Mouse (Mus musculus) cerebellum, postnatal 14 days (tissue): ENCODE measurements around the gene Pgap3.
A peak's percentile ranks its signal among the peaks of the same experiment; 100 is the strongest.

ENCODE experiments used
- DNase-seq, 2 experiments: peaks; one replicate each; pipeline ENCODE4 v3.0.0; 2021; ENCODE audit warnings: mixed read lengths in 2 of 2

Pgap3 gene

GRCm38 (mm10) chr11:98354445-98354844, 45.8 kb downstream of the Pgap3 start:
- DNase-seq = no peak

GRCm38 (mm10) chr11:98353651-98354211, 46.6 kb downstream of the Pgap3 start:
- DNase-seq = no peak

DNA sequence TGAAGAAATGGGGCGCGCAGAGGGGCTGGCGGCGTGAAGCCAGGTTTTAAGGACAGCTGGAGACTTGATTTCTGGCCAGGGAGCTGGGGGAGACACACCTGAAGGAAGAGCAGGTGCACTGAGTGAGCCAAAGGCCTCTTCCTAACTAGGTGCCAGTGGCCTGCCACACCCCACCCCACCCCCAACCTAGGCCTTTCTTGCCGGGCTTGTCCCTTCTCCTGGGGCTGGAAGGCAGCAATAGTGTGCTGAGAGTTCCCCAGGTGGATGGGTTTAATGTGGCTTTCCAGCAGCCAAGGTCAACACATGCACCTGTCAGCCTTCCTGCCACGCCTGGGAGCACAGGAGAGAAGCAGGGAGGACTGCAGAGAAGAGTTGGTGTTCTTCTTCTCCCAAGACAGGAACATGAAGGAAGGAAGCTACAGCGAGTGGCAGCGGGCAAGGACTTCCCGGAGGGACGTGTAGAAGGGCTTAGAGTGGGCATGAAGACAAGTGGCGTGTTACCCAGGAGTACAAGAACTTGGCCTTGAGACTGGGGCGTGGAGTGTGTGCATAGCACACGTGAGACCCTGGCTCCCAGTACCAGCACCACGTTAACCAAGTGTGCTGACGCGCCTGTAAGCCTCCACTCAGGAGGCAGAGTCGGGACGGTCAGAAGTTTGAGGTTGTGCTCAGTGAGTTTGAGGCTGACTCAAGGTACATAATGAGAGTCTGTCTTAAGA, 47.9 kb downstream of the Pgap3 start:
- no peak for DNase-seq

DNA sequence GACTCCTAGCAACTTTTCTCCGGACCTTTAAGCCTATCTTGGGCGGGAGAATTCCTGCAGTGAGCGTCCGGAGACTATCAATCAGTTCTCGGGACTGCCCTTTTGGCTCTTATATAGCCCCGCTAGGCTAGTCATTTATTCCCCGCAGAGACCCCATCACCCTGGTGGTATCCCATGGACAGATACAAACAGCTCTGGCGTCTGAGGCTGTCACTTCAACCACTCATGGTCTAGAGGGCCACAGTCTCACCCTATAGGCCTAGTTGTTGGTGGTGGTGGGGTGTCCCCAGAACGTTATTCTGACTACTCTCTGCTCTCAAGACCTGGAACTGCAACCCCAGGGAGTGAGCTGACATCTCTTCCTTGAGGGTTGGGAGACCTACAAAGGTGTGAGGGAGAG, 51.0 kb downstream of the Pgap3 start:
- DNase-seq = peak in 1 of 2 experiments; percentile 18

GRCm38 (mm10) chr11:98348083-98348961, 52.0 kb downstream of the Pgap3 start, which contains the start of gene Ppp1r1b:
TSS of gene Ppp1r1b (plus strand) at chr11:98348404.
- DNase-seq = peak; percentile 79 to 83

DNA sequence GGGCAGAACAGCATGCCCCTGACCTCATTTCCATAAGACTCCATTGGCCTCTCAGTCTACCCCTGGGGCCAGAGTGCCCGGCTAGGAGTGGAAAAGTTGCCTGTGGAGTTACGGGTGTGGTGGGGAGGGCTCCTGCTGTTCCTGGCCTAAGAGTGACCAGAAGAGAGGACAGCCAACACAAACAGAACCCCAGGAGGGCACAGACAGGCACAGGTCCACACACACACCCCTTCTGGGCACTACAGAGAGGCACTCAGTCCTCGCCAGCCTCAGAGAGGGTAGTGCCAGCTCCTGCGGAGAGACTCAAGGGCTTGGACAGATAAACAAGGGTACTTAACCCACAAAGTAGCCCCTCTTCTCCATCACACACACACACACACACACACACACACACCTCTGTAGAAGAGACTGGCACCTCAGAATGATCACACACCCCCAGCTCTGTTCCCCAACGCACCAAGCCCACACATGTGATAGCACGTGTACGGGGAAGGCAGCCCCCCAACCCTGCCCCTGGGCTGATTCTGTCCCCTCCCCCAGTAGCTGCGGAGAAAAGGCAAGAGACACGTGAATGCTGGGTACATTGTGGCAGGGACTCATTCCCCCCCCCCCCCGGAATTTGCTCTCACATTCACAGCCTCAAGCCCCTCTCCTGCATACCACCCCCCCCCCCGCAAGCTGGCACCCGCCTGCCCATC, 52.8 kb downstream of the Pgap3 start:
- peak in 1 of 2 experiments; percentile 56 for DNase-seq

DNA sequence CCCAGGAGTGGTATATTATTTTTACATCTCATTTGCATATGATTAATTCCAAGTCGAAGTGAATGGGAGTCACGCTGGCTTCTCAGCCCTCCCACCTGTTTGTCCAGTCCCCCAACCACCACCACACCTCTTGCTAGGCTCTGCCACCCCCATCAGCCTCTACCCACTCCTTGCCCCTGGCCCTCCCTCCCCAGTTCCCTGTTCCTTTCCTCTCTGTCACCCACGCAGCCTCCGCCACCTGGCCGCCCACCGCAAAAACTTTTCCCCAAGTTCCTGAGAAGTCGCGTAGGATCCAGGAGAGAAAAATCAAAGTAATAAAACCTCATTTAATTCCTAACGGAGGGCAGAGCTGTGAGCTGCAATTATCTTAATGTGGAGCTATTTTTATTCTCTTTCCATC, 54.1 kb downstream of the Pgap3 start:
- no peak for DNase-seq

- DNase-seq = peak; percentile 95 to 96
Measured at GRCm38 (mm10) chr11:98345253-98345652, 55.0 kb downstream of the Pgap3 start.

DNA sequence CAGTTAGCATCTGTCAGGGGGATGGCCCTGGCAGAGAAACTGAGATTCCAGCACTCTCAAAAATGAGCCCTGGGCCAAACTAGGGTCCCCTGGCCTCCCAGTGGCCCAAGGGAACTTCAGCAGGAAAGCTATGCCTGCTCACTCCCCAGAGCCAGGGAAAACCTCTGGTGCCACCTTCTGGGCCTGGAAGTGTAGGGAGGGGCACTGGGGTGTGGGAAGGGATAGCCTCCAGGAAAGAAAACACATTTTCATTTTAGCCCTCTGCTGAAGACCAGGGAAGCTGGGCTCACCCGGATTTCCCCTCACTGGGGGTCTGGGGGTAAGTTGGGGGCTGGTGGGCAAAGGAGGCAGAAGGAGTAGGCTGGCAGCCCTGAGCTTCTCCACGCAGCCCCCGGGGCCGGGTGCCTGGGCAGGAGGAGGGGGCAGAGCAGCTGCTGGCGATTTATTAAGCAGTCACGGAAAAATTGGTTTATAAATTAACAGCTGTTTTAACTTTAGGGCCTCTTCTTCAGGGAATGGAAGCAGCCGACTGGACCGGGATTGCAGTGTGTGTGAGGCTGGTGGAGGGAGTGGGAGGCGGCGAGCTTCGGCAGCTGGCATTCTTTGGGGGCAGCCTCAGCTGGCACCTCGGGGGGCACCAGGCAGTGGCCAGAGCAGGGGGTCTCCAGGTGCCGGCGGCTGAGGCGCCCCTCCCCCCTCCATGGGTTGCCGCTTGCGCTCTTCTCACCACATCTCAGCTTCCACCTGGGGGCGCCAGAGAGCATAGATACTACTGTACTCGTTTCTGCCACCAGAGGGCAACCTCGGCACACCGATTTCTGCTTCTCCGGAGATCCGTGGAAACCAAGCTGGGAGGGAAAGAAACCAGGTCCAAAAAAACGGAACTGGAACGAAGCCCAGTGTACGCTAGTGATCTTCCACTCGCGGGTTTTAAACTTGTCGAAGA, 58.0 kb downstream of the Pgap3 start:
- DNase-seq = peak; percentile 99

- peak in 1 of 2 experiments; percentile 4 for DNase-seq
Measured at GRCm38 (mm10) chr11:98341174-98341573, 59.1 kb downstream of the Pgap3 start.

DNA sequence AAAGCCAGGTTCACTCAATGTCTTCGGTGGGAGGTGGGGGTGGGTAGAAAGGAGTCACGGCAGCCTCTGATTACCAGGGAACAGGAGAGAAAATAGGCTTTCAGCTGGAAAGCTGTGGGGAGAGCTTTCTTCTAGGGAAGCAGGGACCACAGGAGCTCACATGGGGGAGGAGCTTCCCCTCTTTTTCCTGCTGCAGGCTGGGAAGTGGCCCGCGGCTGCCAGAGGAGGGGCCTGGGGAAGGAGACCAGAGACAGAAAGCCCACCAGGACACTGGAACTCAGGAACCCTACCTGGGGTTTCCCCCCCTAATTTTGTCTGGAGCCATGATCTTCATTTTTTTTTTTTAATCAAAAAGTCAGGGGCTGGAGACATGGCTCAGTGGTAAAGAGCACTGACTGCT, 59.7 kb downstream of the Pgap3 start:
- no peak for DNase-seq

- DNase-seq = peak in 1 of 2 experiments; percentile 67
Measured at GRCm38 (mm10) chr11:98339679-98340287, 60.5 kb downstream of the Pgap3 start.

- DNase-seq = peak; percentile 68
Measured at GRCm38 (mm10) chr11:98339071-98339501, 61.2 kb downstream of the Pgap3 start.
